In genomic region chr8:124836273-124836672, GRCm38 (mm10) we compare ENCODE assay signal across 25 mouse cellular contexts. TPM values are rescaled to one million over a fixed set of nuclear protein-coding genes. Genes with fewer than 3 reads are reported as not detected.
DNase-seq lines count a peak whose midpoint lies in the region; ATAC-seq and TF ChIP-seq lines count a peak whose summit lies in the region.
"Had no signal": no experiment of that assay in that cellular context is flagged by ENCODE, and none has a peak within 500 bp of the region (broad histone marks: within the 10 kb centered on the region; RNA-seq: fewer than 3 reads in every experiment).

No protein-coding gene starts in this region.

- H3K9ac ChIP-seq in heart, postnatal 0 days (replicated peaks; ENCODE audit: low read depth, low read length), result no peak overlapping the region
- H3K9ac ChIP-seq in CH12.LX (ENCODE audit: insufficient read depth, low read depth), result no peak overlapping the region
- no peak overlapping the region for H3K9ac ChIP-seq in MEL (ENCODE audit: control insufficient read depth, low read depth, low read length, poor library complexity, severe bottlenecking)
- H3K9ac ChIP-seq in midbrain, embryonic 15.5 days, result no peak overlapping the region
- H3K9ac ChIP-seq: embryonic facial prominence, embryonic 13.5 days; embryonic facial prominence, embryonic 15.5 days; forebrain, embryonic 12.5 days had no signal

- dilution Hi-C loops in CH12.LX (cut with MboI; ENCODE audit: extremely low pct_ligation_motif_present, extremely low pct_unique_long_range_greater_than_20kb, low sequenced_read_pairs), result no loop called here

- no peak for ATAC-seq in heart, postnatal 0 days (ENCODE audit: insufficient read depth, low read depth)
- ATAC-seq in midbrain, embryonic 15.5 days (replicated peaks), result no peak
- ATAC-seq: forebrain, embryonic 14.5 days; forebrain, embryonic 16.5 days had no signal

- 81% methylated on average over 7 of the region's 7 CpGs for WGBS in heart, postnatal 0 days
- WGBS in heart, embryonic 10.5 days, result 84% methylated on average over 7 of the region's 7 CpGs
- 83% methylated on average over 7 of the region's 7 CpGs for WGBS in midbrain, embryonic 15.5 days

- no peak for TF ChIP-seq RAD21 in CH12.LX (IDR thresholded peaks at IDR 0.05; ENCODE audit: low read depth, low read length)
- TF ChIP-seq RAD21 in MEL (IDR thresholded peaks at IDR 0.05; ENCODE audit: low read depth, low read length), result no peak

- H3K4me3 ChIP-seq in heart, postnatal 0 days (ENCODE audit: low read depth, low read length), result no peak overlapping the region
- no peak overlapping the region for H3K4me3 ChIP-seq in heart, embryonic 10.5 days
- H3K4me3 ChIP-seq in CH12.LX (replicated peaks in 1 of 3; ENCODE audit: low read depth in 2 of 3, low read length in 2 of 3, poor library complexity in 1 of 3) (no peak overlapping the region), MEL (ENCODE audit: control insufficient read depth in 1 of 2, insufficient read depth in 1 of 2, low read depth in 2 of 2, low read length in 2 of 2) (no peak overlapping the region), myocyte (no peak overlapping the region)
- H3K4me3 ChIP-seq in midbrain, embryonic 15.5 days, result no peak overlapping the region
- H3K4me3 ChIP-seq: embryonic facial prominence, embryonic 13.5 days; embryonic facial prominence, embryonic 15.5 days; erythroblast, embryonic 14.5 days; forebrain, embryonic 10.5 days; forebrain, embryonic 12.5 days had no signal

- H3K4me1 ChIP-seq in heart, postnatal 0 days (ENCODE audit: control insufficient read depth, insufficient read depth), result peaks cover 22% of the 10 kb centered on the region
- H3K4me1 ChIP-seq in heart, embryonic 10.5 days, result peaks cover 20% of the 10 kb centered on the region
- H3K4me1 ChIP-seq in CH12.LX (ENCODE audit: control insufficient read depth in 1 of 2, insufficient read depth in 2 of 2) (peaks cover 0 to 6% of the 10 kb centered on the region in 2 experiments; a peak in 2 of 4 replicates), MEL (ENCODE audit: control insufficient read depth in 1 of 2, insufficient read depth in 2 of 2, low read length in 2 of 2) (no peaks in the 10 kb centered on the region)
- H3K4me1 ChIP-seq in midbrain, embryonic 15.5 days, result no peaks in the 10 kb centered on the region
- H3K4me1 ChIP-seq: forebrain, embryonic 12.5 days had no signal

- no peak for TF ChIP-seq EP300 in heart, postnatal 0 days (IDR thresholded peaks at IDR 0.05; ENCODE audit: low read depth)
- TF ChIP-seq EP300 in CH12.LX (IDR thresholded peaks at IDR 0.05; ENCODE audit: low read length) (no peak), MEL (IDR thresholded peaks at IDR 0.05; ENCODE audit: low read depth in 1 of 2, low read length in 2 of 2) (no peak)

- in situ Hi-C loops in CH12.LX (cut with MboI; ENCODE audit: low pct_ligation_motif_present, low pct_unique_long_range_greater_than_20kb, low sequenced_read_pairs), result no loop called here

- H3K36me3 ChIP-seq in heart, postnatal 0 days (replicated peaks; ENCODE audit: control insufficient read depth, insufficient read depth, low read length), result peaks cover 35% of the 10 kb centered on the region
- peaks cover 40% of the 10 kb centered on the region for H3K36me3 ChIP-seq in heart, embryonic 10.5 days
- H3K36me3 ChIP-seq in CH12.LX (replicated peaks in 1 of 2; ENCODE audit: control insufficient read depth in 1 of 2, insufficient read depth in 1 of 2, low read length in 1 of 2) (peaks cover 28 to 44% of the 10 kb centered on the region in 2 experiments), MEL (ENCODE audit: control insufficient read depth in 1 of 2, insufficient read depth in 2 of 2, low read length in 2 of 2) (peaks cover 0 to 3% of the 10 kb centered on the region in 2 experiments; a peak in 1 of 4 replicates), myocyte (ENCODE audit: control insufficient read depth, insufficient read depth) (peaks cover 8% of the 10 kb centered on the region)
- peaks cover 22% of the 10 kb centered on the region; the same call in 1 of the 2 replicates for H3K36me3 ChIP-seq in midbrain, embryonic 15.5 days (replicated peaks)

- peak; percentile 2 for DNase-seq in heart, postnatal 0 days (ENCODE audit: low spot score)
- no peak for DNase-seq in heart, embryonic 10.5 days (ENCODE audit: low spot score)
- DNase-seq in CH12.LX (ENCODE audit: extremely low read depth) (no peak), MEL (ENCODE audit: low read depth, low spot score) (no peak)
- no peak for DNase-seq in left cerebral cortex, adult 8-10 months (ENCODE audit: low spot score in 2 of 2)
- DNase-seq: adrenal gland, adult 2 months; adrenal gland, postnatal 10 days; adrenal gland, postnatal 25 days; cerebellum, adult 11-12 months; cerebellum, adult 2 months; cerebellum, adult 9-10 months; cerebellum, postnatal 10 days; cerebellum, postnatal 25 days; embryo, embryonic 11 days had no signal

- no peaks in the 10 kb centered on the region for H3K27me3 ChIP-seq in heart, postnatal 0 days (ENCODE audit: control insufficient read depth, insufficient read depth, low read length)
- H3K27me3 ChIP-seq in heart, embryonic 10.5 days (ENCODE audit: insufficient read depth, poor library complexity, severe bottlenecking), result peaks cover 5% of the 10 kb centered on the region
- H3K27me3 ChIP-seq in CH12.LX (replicated peaks), result no peaks in the 10 kb centered on the region
- no peaks in the 10 kb centered on the region for H3K27me3 ChIP-seq in MEL (ENCODE audit: control insufficient read depth in 1 of 2, insufficient read depth in 2 of 2, low read length in 2 of 2)
- H3K27me3 ChIP-seq in myocyte (ENCODE audit: control insufficient read depth, insufficient read depth, insufficient read length), result no peaks in the 10 kb centered on the region
- H3K27me3 ChIP-seq in midbrain, embryonic 15.5 days (replicated peaks), result no peaks in the 10 kb centered on the region
- H3K27me3 ChIP-seq: embryonic facial prominence, embryonic 13.5 days; embryonic facial prominence, embryonic 15.5 days had no signal

- TF ChIP-seq CTCF in heart, postnatal 0 days (IDR thresholded peaks at IDR 0.05; ENCODE audit: low read depth), result no peak
- TF ChIP-seq CTCF in CH12.LX (conservative IDR thresholded peaks at IDR 0.05 in 1 of 2, IDR thresholded peaks at IDR 0.05 in 1 of 2; ENCODE audit: low read depth in 2 of 2, low read length in 2 of 2), result no peak
- TF ChIP-seq CTCF in MEL (IDR thresholded peaks at IDR 0.05 in 2 of 3, conservative IDR thresholded peaks at IDR 0.05 in 1 of 3; ENCODE audit: control insufficient read depth in 1 of 3, insufficient read depth in 1 of 3, low read depth in 2 of 3, low read length in 3 of 3, poor library complexity in 1 of 3, severe bottlenecking in 1 of 3), result no peak

- H3ac ChIP-seq in myocyte (ENCODE audit: control insufficient read depth, insufficient read length), result no peak overlapping the region

- H3K4me2 ChIP-seq in heart, postnatal 0 days (ENCODE audit: low read depth, low read length), result no peak overlapping the region
- no peak overlapping the region for H3K4me2 ChIP-seq in CH12.LX (ENCODE audit: insufficient read depth, low read depth, poor library complexity, severe bottlenecking)
- H3K4me2 ChIP-seq in myocyte (ENCODE audit: low read depth), result no peak overlapping the region
- H3K4me2 ChIP-seq in midbrain, embryonic 15.5 days, result no peak overlapping the region
- H3K4me2 ChIP-seq: embryonic facial prominence, embryonic 13.5 days; embryonic facial prominence, embryonic 15.5 days; forebrain, embryonic 12.5 days had no signal

- H3K9me3 ChIP-seq in heart, postnatal 0 days (replicated peaks; ENCODE audit: control insufficient read depth, low read length), result no peaks in the 10 kb centered on the region
- no peaks in the 10 kb centered on the region for H3K9me3 ChIP-seq in heart, embryonic 10.5 days
- H3K9me3 ChIP-seq in CH12.LX (replicated peaks; ENCODE audit: low read length) (no peaks in the 10 kb centered on the region), MEL (replicated peaks; ENCODE audit: insufficient read depth, low read length) (no peaks in the 10 kb centered on the region)
- H3K9me3 ChIP-seq in midbrain, embryonic 15.5 days, result no peaks in the 10 kb centered on the region
- H3K9me3 ChIP-seq: embryonic facial prominence, embryonic 13.5 days; embryonic facial prominence, embryonic 15.5 days; forebrain, embryonic 10.5 days; forebrain, embryonic 12.5 days; G1E had no signal

- no peak overlapping the region for H3K27ac ChIP-seq in heart, postnatal 0 days (ENCODE audit: low read depth)
- no peak overlapping the region for H3K27ac ChIP-seq in heart, embryonic 10.5 days
- H3K27ac ChIP-seq in CH12.LX (ENCODE audit: insufficient read depth, low read depth), result no peak overlapping the region
- no peak overlapping the region for H3K27ac ChIP-seq in MEL (ENCODE audit: control insufficient read depth, low read depth, low read length)
- H3K27ac ChIP-seq in midbrain, embryonic 15.5 days, result no peak overlapping the region
- H3K27ac ChIP-seq: embryonic facial prominence, embryonic 13.5 days; embryonic facial prominence, embryonic 15.5 days; forebrain, embryonic 10.5 days; forebrain, embryonic 12.5 days had no signal

- no peaks in the 10 kb centered on the region for H3K79me2 ChIP-seq in CH12.LX (replicated peaks; ENCODE audit: control insufficient read depth, extremely low read depth, insufficient read depth, poor library complexity, severe bottlenecking)
- no peaks in the 10 kb centered on the region for H3K79me2 ChIP-seq in MEL (ENCODE audit: control insufficient read depth, insufficient read depth, low read length, poor library complexity)
- H3K79me2 ChIP-seq in myocyte (ENCODE audit: control insufficient read depth, insufficient read depth), result no peaks in the 10 kb centered on the region

- TF ChIP-seq POLR2A in CH12.LX (IDR thresholded peaks at IDR 0.05; ENCODE audit: low read depth, low read length) (no peak), MEL (IDR thresholded peaks at IDR 0.05; ENCODE audit: control insufficient read depth in 1 of 2, insufficient read depth in 1 of 2, low read depth in 1 of 2, low read length in 2 of 2, poor library complexity in 1 of 2) (no peak), myocyte (IDR thresholded peaks at IDR 0.05; ENCODE audit: insufficient read length, low read depth) (no peak)

RNA-seq across cellular contexts. Expression of gene Gnpat, which starts 26.6 kb away (rescaled TPM):
- 77.2 and 117 TPM in 2 replicates for total RNA-seq in heart, postnatal 0 days (2014; rRNA removed; ENCODE audit: low replicate concordance)
- polyA plus RNA-seq in heart, postnatal 0 days (2015; fragmentation: Nextera tagmentation; extraction: Ambion mirVana), result 114 and 115 TPM in 2 replicates
- 132 and 134 TPM in 2 replicates for polyA plus RNA-seq in heart, embryonic 10.5 days (2016; fragmentation: Nextera tagmentation; extraction: Ambion mirVana)
- total RNA-seq in CH12.LX (2012; rRNA removed), result 73.6 and 89.1 TPM in 2 replicates
- total RNA-seq in CH12.LX (2014; rRNA removed), result 52.5 and 62.3 TPM in 2 replicates
- polyA plus RNA-seq in CH12.LX (2012; ENCODE audit: insufficient read length, low read depth), result 77.3 and 91.5 TPM in 2 replicates
- 74.3 and 86.8 TPM in 2 replicates for total RNA-seq in MEL (2012; rRNA removed)
- 100 to 1,000 TPM; 117 to 637 TPM for polyA plus RNA-seq in MEL (2012; ENCODE audit: insufficient read depth in 1 of 2, insufficient read length in 2 of 2, low read depth in 1 of 2, low replicate concordance in 2 of 2, missing spikeins in 1 of 2)
- 95.4 TPM for polyA plus RNA-seq in myocyte (2012; fragmentation: generic; extraction: Trizol)
- polyA plus RNA-seq in midbrain, embryonic 15.5 days (2015; fragmentation: Nextera tagmentation; extraction: Ambion mirVana), result 77.5 and 83.9 TPM in 2 replicates
- total RNA-seq in left cerebral cortex, adult 8-10 months (2022), result 10 to 100 TPM; 55.0 to 63.7 (median 58.4) TPM

RNA-seq across cellular contexts. Expression of gene 2810004N23Rik, which starts 26.6 kb away (rescaled TPM):
- 45.9 and 49.9 TPM in 2 replicates for total RNA-seq in heart, postnatal 0 days (2014; rRNA removed; ENCODE audit: low replicate concordance)
- 49.6 and 50.2 TPM in 2 replicates for polyA plus RNA-seq in heart, postnatal 0 days (2015; fragmentation: Nextera tagmentation; extraction: Ambion mirVana)
- 66.0 and 67.5 TPM in 2 replicates for polyA plus RNA-seq in heart, embryonic 10.5 days (2016; fragmentation: Nextera tagmentation; extraction: Ambion mirVana)
- 47.6 and 61.6 TPM in 2 replicates for total RNA-seq in CH12.LX (2012; rRNA removed)
- total RNA-seq in CH12.LX (2014; rRNA removed), result 45.1 and 51.4 TPM in 2 replicates
- 75.7 and 76.8 TPM in 2 replicates for polyA plus RNA-seq in CH12.LX (2012; ENCODE audit: insufficient read length, low read depth)
- 57.5 and 64.0 TPM in 2 replicates for total RNA-seq in MEL (2012; rRNA removed)
- 10 to 100 TPM; 54.8 to 68.9 TPM for polyA plus RNA-seq in MEL (2012; ENCODE audit: insufficient read depth in 1 of 2, insufficient read length in 2 of 2, low read depth in 1 of 2, low replicate concordance in 2 of 2, missing spikeins in 1 of 2)
- polyA plus RNA-seq in myocyte (2012; fragmentation: generic; extraction: Trizol), result 27.1 TPM
- polyA plus RNA-seq in midbrain, embryonic 15.5 days (2015; fragmentation: Nextera tagmentation; extraction: Ambion mirVana), result 27.4 and 28.3 TPM in 2 replicates
- total RNA-seq in left cerebral cortex, adult 8-10 months (2022), result 10 to 100 TPM; 17.7 to 20.5 (median 19.6) TPM

RNA-seq across cellular contexts. Expression of gene Trim67, which starts 43.4 kb away (rescaled TPM):
- 0.04 and 0.08 TPM in 2 replicates for total RNA-seq in heart, postnatal 0 days (2014; rRNA removed; ENCODE audit: low replicate concordance)
- polyA plus RNA-seq in heart, postnatal 0 days (2015; fragmentation: Nextera tagmentation; extraction: Ambion mirVana), result 0.07 and 0.08 TPM in 2 replicates
- polyA plus RNA-seq in heart, embryonic 10.5 days (2016; fragmentation: Nextera tagmentation; extraction: Ambion mirVana), result 0.05 and 0.10 TPM in 2 replicates
- total RNA-seq in CH12.LX (2012; rRNA removed), result 0.04 and 0.08 TPM in 2 replicates
- not detected in 2 replicates for total RNA-seq in CH12.LX (2014; rRNA removed)
- 0.04 TPM in 1 of 2 replicates, not detected in the other for polyA plus RNA-seq in CH12.LX (2012; ENCODE audit: insufficient read length, low read depth)
- total RNA-seq in MEL (2012; rRNA removed), result not detected in 2 replicates
- under 1 TPM in 1 of 2 experiments, not detected in 1; 0.06 TPM for polyA plus RNA-seq in MEL (2012; ENCODE audit: insufficient read depth in 1 of 2, insufficient read length in 2 of 2, low read depth in 1 of 2, low replicate concordance in 2 of 2, missing spikeins in 1 of 2)
- 0.01 TPM for polyA plus RNA-seq in myocyte (2012; fragmentation: generic; extraction: Trizol)
- polyA plus RNA-seq in midbrain, embryonic 15.5 days (2015; fragmentation: Nextera tagmentation; extraction: Ambion mirVana), result 29.2 and 30.8 TPM in 2 replicates
- 1 to 10 TPM; 2.2 to 2.3 (median 2.2) TPM for total RNA-seq in left cerebral cortex, adult 8-10 months (2022)
- polyA plus RNA-seq: C2C12; erythroblast, embryonic 14.5 days; G1E had no signal

Comparison
In these comparisons a context has a peak if more than half of its experiments do, and no peak if none do; other contexts are left out.
1. RNA of gene Trim67, which starts 43.4 kb away (polyA plus RNA-seq): 29.2 to 30.8 TPM in midbrain, embryonic 15.5 days; 0.05 to 0.10 TPM in heart, embryonic 10.5 days, 0.07 to 0.08 TPM in heart, postnatal 0 days, 0.06 TPM in MEL, 0.04 TPM in CH12.LX and 0.01 TPM in myocyte (single experiment); every median in the first group is over 10 times any median in the second.